ENCODE assay signal across 28 mouse cellular contexts in the genomic region with DNA sequence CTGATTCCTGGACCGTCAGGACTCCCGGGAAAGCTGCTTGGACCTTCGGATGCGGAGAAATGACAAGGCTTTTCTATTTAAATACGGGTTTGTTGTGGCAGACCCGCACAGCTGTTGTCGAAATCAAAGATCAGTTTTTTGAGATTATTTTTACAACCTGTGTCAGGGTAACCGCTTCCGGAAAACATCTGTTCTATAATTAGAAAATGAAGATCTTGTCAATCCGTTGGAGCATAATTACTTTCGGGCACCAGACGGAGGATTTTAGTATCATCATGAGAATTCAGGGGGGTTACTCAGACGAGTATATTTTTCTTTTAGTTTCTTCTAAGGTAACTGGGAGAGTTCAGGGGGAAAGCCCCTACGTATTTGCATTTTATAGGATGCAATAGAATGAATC. TPM values are rescaled to one million over a fixed set of nuclear protein-coding genes. Genes with fewer than 3 reads are reported as not detected.
"Had no signal": no experiment of that assay in that cellular context is flagged by ENCODE, and none has a peak within 500 bp of the region (broad histone marks: within the 10 kb centered on the region; RNA-seq: fewer than 3 reads in every experiment).

No protein-coding gene starts in this region.

- H3K4me2 ChIP-seq: limb, embryonic 13.5 days; liver, embryonic 13.5 days; midbrain, embryonic 11.5 days had no signal

- H3K4me1 ChIP-seq: limb, embryonic 10.5 days; limb, embryonic 13.5 days; liver, embryonic 13.5 days had no signal

- H3K27ac ChIP-seq: limb, embryonic 10.5 days; limb, embryonic 13.5 days; liver, embryonic 13.5 days had no signal

- DNase-seq: kidney, adult 18-20 months; kidney, adult 9 months; kidney, postnatal 14 days; kidney, postnatal 4 days; liver, embryonic 13.5 days; lung, adult 2 months; lung, postnatal 14 days; lung, postnatal 4 days; midbrain, embryonic 14.5 days; thymus, adult 18-20 months; thymus, postnatal 14 days had no signal

- H3K36me3 ChIP-seq: limb, embryonic 10.5 days; limb, embryonic 13.5 days; liver, embryonic 13.5 days had no signal

- H3K9me3 ChIP-seq: limb, embryonic 10.5 days had no signal

- H3K4me3 ChIP-seq: limb, embryonic 10.5 days; limb, embryonic 13.5 days; liver, embryonic 13.5 days had no signal

- H3K9ac ChIP-seq: limb, embryonic 13.5 days; liver, embryonic 13.5 days had no signal

- H3K27me3 ChIP-seq: limb, embryonic 13.5 days; liver, embryonic 13.5 days had no signal

RNA-seq across cellular contexts. Expression of a gene that starts 48.1 kb away (rescaled TPM):
- total RNA-seq: megakaryocyte progenitor cell, adult 5-6 weeks had no signal

RNA-seq across cellular contexts. Expression of a gene that starts 57.7 kb away (rescaled TPM):
- total RNA-seq: layer of hippocampus, adult 18-20 months; layer of hippocampus, postnatal 14 days; left cerebral cortex, adult 8-10 months; left cerebral cortex, postnatal 14 days; liver, adult 2 months; megakaryocyte progenitor cell, adult 5-6 weeks; megakaryocyte-erythroid progenitor cell, adult 5-6 weeks; midbrain, postnatal 0 days had no signal
- polyA plus RNA-seq: kidney, embryonic 16.5 days; limb, embryonic 10.5 days; limb, embryonic 13.5 days; liver, adult 2 months; liver, embryonic 13.5 days; lung, embryonic 16.5 days; midbrain, embryonic 11.5 days; midbrain, embryonic 14.5 days; midbrain, postnatal 0 days; neural tube, embryonic 14.5 days; small intestine, adult 2 months; spleen, adult 2 months; stomach, embryonic 16.5 days had no signal
